Mouse (Mus musculus) E14TG2a.4 (cell line): ENCODE measurements at regions not wholly inside any gene's neighbourhood (a gene's known extent, or its start where the extent isn't known, plus 50 kb on each side); places are given as distances from the start of the nearest gene placed in this dataset.

Experiments used
- CTCF ChIP-seq: conservative IDR thresholded peaks from 2 replicates; pipeline ENCODE4 v1.5.1; 2014; ENCODE audit warnings: low read length
- NANOG ChIP-seq: IDR thresholded peaks from 2 replicates; pipeline ENCODE4 v1.6.1; 2014; ENCODE audit warnings: borderline replicate concordance, low read length, mixed read lengths
- POU5F1 ChIP-seq: IDR thresholded peaks from 2 replicates; pipeline ENCODE4 v1.6.1; 2014; ENCODE audit warnings: low read length, borderline replicate concordance

- TF ChIP-seq CTCF (no peak), NANOG (no peak), POU5F1 (no peak)
These were observed 243.4 kb upstream of the Ldb2 start for GRCm38 (mm10) chr5:45042914-45043313.
